Mouse (Mus musculus) heart, adult 9 months (tissue): ENCODE results near the gene Tdrd9.

Experiments used
- DNase-seq, 2 experiments: peaks; one replicate each; pipeline ENCODE4 v3.0.0; 2022; ENCODE audit warnings: low spot score in 2 of 2

Gene Tdrd9

DNA sequence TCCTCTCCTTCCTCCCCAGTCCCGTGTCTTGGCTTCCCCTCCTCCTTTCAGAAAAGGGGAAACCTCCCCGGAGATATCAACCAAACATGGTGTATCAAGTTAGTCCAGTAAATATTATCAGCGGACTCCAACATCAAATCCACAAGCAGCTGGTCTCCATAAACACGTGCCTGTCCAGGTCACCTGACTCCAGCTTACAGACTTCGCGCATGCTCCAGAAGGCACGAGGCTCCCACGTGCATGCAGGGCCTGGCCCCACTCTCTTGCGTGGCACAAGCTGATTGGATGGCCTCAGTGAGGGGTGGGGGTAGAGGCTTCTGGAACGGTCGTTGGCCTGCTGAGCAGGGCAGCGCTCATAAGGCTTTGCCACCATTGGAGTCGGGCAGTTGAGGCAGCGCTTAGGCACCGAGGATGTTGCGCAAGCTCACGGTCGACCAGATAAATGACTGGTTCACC lies at the start of gene Tdrd9:
Gene Tdrd9 (plus strand): TSS at position 329 of the 456 bp plus-strand sequence.
- no peak for DNase-seq

GRCm38 (mm10) chr12:111923117-111923516 lies 48.2 kb upstream of the Tdrd9 start:
- no peak for DNase-seq

- DNase-seq, result no peak
These were observed 44.0 kb upstream of the Tdrd9 start for GRCm38 (mm10) chr12:111927338-111927737.

- no peak for DNase-seq
These were observed 42.9 kb upstream of the Tdrd9 start for GRCm38 (mm10) chr12:111928411-111928966.

DNA sequence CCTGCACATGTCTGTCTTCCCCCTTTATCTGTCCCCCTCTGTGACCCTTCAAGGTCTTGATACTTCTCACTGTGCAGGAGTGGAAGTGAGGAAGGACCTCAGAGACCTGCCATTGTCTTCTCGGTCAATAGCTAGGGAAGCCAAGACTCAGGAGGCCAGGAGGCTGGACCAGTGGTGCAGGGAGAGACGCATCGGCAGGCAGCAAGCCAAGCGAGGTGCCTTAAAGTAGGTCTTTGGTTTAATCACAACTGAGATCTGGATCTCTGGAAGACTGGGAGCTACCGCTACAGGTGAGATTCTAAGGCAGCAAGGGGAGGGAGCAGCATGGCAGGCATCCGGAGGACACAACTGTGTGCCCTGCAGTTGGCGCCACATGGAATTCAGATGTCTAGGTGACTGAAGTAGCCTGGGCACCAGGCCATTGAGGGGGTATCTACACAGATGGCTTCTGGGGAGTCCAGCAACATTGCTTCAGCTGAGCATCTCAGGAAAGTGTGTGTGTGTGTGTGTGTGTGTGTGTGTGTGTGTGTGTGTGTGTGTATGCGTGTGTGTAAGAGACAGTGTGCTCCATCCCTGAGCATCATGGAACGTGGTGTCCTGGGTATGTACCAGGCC lies 39.8 kb upstream of the Tdrd9 start:
- no peak for DNase-seq

DNA sequence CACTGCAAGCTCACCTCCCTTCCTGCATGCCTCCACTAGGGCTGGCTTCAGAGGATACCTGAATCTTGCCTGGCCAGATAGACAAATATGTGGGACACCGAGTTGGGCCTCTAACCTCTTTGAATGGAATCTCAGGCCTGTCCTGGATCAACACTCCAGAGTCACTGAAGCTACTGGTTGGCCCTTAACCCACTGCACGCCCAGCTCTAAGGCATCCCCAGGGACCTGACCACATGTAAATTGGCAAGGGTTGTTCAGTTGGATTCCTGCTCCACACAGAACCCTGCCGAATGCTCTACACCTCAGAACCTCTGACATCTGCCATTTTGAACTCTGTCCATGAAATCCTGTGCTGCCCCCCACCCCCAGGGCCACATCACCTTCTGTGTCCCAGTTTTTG lies 38.8 kb upstream of the Tdrd9 start:
- no peak for DNase-seq

GRCm38 (mm10) chr12:111933032-111933704 lies 38.2 kb upstream of the Tdrd9 start:
- peak; percentile 59 to 67 for DNase-seq

DNA sequence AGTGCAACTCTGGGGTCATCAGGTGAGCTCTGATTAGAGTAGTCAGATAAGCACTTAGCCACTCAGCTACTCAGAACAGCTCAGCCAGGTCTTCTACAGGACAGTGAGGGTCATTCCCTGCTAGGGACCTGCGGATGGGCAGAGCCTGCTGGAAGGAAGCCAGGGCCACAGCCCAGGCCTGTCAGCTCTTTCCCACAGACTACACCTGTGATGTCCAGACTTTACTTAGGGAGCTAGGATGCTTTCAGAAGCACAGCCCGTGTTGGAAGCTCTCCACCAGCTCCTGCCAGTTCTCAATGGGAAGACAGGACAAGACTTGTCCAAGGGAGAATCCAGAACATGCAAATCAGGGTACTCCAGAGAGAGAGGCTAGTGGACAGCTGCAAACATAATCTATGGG lies 37.4 kb upstream of the Tdrd9 start:
- no peak for DNase-seq

- no peak for DNase-seq
These were observed 34.4 kb upstream of the Tdrd9 start for GRCm38 (mm10) chr12:111936706-111937550.

GRCm38 (mm10) chr12:111938623-111939177 lies 32.7 kb upstream of the Tdrd9 start:
- DNase-seq, result no peak

DNA sequence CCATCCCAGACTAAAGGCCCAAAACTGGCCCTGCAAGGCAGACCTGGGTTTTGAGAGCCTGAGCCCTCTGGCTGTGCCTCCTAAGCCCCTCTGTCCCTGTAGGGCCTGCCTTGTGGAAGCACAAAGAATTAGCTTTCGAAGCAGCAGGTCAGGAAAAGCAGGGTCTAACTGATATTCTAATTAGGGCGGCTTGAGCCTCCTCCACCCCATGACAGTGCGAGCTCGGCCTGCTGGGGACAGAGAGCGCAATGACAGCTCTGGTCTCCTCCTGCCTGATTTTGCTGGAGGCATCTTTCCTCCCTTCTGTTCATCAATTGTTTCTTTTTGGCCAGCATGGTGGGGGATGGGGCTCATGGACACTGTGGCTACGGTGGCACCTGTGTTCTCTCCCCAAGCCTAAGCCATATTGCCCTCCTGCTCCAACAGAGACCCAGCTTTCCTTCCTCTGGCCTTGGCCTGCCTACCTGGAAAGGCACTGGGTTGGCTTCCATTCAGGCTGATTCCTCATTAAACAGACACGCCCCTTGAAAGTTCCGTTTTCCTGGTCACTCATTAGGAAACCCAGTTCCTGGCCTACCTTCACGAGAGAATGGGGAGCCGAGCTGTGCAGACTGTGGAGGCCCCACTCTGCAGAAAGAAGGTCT lies 27.8 kb upstream of the Tdrd9 start:
- peak in 1 of 2 experiments; percentile 56 for DNase-seq

- peak in 1 of 2 experiments; percentile 55 for DNase-seq
These were observed 27.0 kb upstream of the Tdrd9 start for GRCm38 (mm10) chr12:111944065-111944987.

GRCm38 (mm10) chr12:111945115-111945514 lies 26.2 kb upstream of the Tdrd9 start:
- DNase-seq, result peak; percentile 72 to 90

DNA sequence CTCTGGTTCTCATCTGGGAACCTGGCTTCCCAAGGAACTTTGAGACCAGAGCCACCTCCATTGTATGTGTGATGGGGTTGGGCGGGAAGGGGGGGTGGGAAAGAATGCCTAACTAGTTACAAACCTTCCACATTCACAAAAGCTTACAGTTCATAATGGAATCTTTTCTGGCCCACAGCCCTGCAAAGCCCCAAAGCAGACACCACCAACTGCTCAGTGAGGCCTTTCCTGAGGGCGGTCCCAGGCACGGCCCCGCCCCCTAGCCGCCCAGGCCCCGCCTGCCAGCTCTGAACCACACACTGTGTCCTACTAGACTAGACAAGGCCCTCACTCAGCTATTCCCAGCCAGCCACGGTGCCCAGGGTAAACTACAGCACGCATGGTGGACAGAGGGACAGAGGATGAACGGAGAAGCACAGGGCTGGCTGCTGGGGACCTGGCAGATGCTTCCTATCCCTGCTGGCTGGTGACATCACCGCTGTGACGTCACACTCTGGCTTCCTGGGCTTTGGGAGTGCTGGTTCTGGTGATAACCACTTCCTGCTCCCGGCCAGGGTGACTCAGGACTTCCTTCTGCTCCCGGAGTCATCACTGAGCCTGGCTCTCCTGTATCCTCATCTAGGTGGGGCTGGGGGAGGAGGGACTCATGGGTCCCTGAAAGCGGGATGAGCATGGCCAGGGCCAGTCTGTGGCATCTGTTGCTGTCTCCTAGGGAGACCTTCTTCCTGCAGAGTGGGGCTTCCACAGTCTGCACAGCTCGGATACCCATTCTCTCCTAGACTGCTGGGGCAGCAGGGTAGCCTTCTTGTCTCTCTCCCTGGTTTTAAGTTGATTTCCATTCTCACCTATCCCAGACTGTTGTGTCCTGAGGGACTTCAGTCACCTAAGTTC lies 25.3 kb upstream of the Tdrd9 start:
- peak in 1 of 2 experiments; percentile 54 for DNase-seq

DNA sequence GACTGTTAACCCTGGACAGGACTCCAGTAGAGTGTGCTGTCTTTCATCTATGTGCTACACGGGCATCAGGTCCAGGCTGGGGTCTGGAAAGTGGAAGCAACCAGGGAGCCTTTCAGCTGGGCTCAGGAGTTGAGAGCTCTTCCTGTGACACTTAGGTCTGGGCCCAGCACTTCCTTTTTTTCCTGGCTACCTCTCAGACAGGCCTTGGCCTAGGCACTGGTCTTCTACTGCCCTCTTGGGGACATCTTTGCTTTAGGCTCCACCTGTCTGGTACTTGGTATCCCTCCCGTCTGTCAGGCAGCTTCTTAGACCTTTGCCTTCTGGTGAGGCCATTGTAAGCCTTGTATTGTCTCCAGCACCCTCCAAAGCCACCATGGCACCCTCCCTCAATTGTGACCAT lies 24.6 kb upstream of the Tdrd9 start:
- DNase-seq, result peak; percentile 77 to 81

- DNase-seq, result no peak
These were observed 20.9 kb upstream of the Tdrd9 start for GRCm38 (mm10) chr12:111950486-111950885.

GRCm38 (mm10) chr12:111951701-111952100 lies 19.7 kb upstream of the Tdrd9 start:
- no peak for DNase-seq

GRCm38 (mm10) chr12:111956173-111956572 lies 15.2 kb upstream of the Tdrd9 start:
- DNase-seq, result no peak
